Mouse (Mus musculus) ES-E14 (cell line): ENCODE measurements around the gene Minos1. TPM values are rescaled to one million over a fixed set of nuclear protein-coding genes. Genes with fewer than 3 reads are reported as not detected.

Source experiments
- DNase-seq: peaks from one replicate; pipeline ENCODE4 v3.0.0-alpha.2; 2013; ENCODE audit warnings: low read depth, low spot score
- H3K27ac ChIP-seq: 2 replicates; pipeline ENCODE4 v1.5.1; 2012; ENCODE audit warnings: low read depth, mild to moderate bottlenecking, low read length, moderate library complexity, mixed read lengths; ENCODE audit not compliant: poor library complexity, insufficient read depth, severe bottlenecking
- H3K36me3 ChIP-seq: 2 replicates; pipeline ENCODE4 v1.6.1; 2012; ENCODE audit warnings: mild to moderate bottlenecking, low read length, moderate library complexity, mixed read lengths; ENCODE audit not compliant: control insufficient read depth, poor library complexity, insufficient read depth, severe bottlenecking
- H3K4me1 ChIP-seq, 2 experiments: fragments of 150-350 bp in 1 of 2; sonication (generic) in 1 of 2; 2 replicates each; pipeline ENCODE4 v1.6.1; 2012; ENCODE audit warnings: low read length in 2 of 2, mild to moderate bottlenecking in 1 of 2, mixed read lengths in 1 of 2; ENCODE audit not compliant: control insufficient read depth in 2 of 2, insufficient read depth in 2 of 2, poor library complexity in 1 of 2
- H3K4me3 ChIP-seq, 2 experiments: fragments of 150-350 bp in 1 of 2; sonication (generic) in 1 of 2; 2 replicates each; pipeline ENCODE4 v1.5.1; 2012; ENCODE audit warnings: low read length in 2 of 2, low read depth in 1 of 2, mild to moderate bottlenecking in 1 of 2, mixed read lengths in 1 of 2; ENCODE audit not compliant: insufficient read depth in 1 of 2, poor library complexity in 1 of 2, severe bottlenecking in 1 of 2
- H3K9ac ChIP-seq: 2 replicates; pipeline ENCODE4 v1.6.1; 2012; ENCODE audit warnings: low read depth, mild to moderate bottlenecking, low read length, mixed read lengths; ENCODE audit not compliant: poor library complexity, insufficient read depth, severe bottlenecking
- H3K9me3 ChIP-seq: fragments of 150-350 bp; sonication (generic); 2 replicates; pipeline ENCODE4 v1.6.1; 2012; ENCODE audit warnings: low read depth, mild to moderate bottlenecking, low read length; ENCODE audit not compliant: control insufficient read depth, insufficient read depth
- CHD2 ChIP-seq: IDR thresholded peaks from 2 replicates; pipeline ENCODE4 v1.6.1; 2014; ENCODE audit warnings: mild to moderate bottlenecking, low read depth, low read length, inconsistent platforms
- HCFC1 ChIP-seq: IDR thresholded peaks from 2 replicates; pipeline ENCODE4 v1.6.1; 2012; ENCODE audit warnings: low read length, inconsistent platforms, borderline replicate concordance; ENCODE audit not compliant: insufficient read depth
- MAFK ChIP-seq: IDR thresholded peaks from 2 replicates; pipeline ENCODE4 v1.6.1; 2014; ENCODE audit warnings: mild to moderate bottlenecking, low read depth, low read length, inconsistent platforms; ENCODE audit not compliant: insufficient read depth
- ZC3H11A ChIP-seq: IDR thresholded peaks from 2 replicates; pipeline ENCODE4 v1.6.1; 2012; ENCODE audit warnings: low read depth, mild to moderate bottlenecking, inconsistent platforms, low read length, borderline replicate concordance
- ZNF384 ChIP-seq: IDR thresholded peaks from 2 replicates; pipeline ENCODE4 v1.6.1; 2012; ENCODE audit warnings: low read depth, low read length, inconsistent platforms
- in situ Hi-C, 2 experiments: fragments of 600-800 bp; cut with MboI; formaldehyde crosslinking; loops; one replicate each; pipeline ENCODE4 v1.15.1; 2025; ENCODE audit warnings: low sequenced_read_pairs in 2 of 2, inconsistent platforms in 1 of 2; ENCODE audit not compliant: unreplicated experiment in 2 of 2
- total RNA-seq: library from RNA; depleted of rRNA; stranded (reverse); fragments of 300-350 nt; gene quantifications from 2 replicates; pipeline ENCODE4 v1.2.3, GENCODE M21; 2012

Minos1 gene
- total RNA-seq, 1 experiment, result 147 TPM

DNA sequence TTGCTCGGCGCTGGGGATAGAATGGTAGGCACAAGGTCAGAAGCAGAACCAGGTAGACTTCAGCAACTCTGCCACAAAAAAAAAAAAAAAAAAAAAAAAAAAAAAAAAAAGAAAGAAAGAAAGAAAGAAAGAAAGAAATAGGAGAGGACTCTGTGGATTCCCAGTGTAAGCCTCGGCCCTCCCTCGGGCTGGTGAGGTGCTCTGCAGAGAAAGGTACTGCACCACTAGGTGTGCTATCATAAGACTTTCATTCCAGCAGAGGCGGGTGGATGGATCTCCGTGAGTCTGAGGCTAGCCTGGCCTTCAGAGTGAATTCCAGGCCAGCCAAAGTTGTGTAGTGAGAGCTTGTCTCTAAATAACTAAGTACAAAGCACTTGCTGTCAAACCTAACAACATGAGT lies 10.9 kb upstream of the Minos1 start:
- TF ChIP-seq CHD2 (no peak), ZNF384 (peak; percentile 56; the same call in 1 of the 2 replicates)
- H3K9me3 ChIP-seq, result no peaks in the 10 kb centered on the region
- no peak for DNase-seq
- no peak overlapping the region for H3K9ac ChIP-seq
- in situ Hi-C loops, result no loop called here
- no peak overlapping the region for H3K27ac ChIP-seq
- H3K4me3 ChIP-seq, result no peak overlapping the region
- no peaks in the 10 kb centered on the region for H3K36me3 ChIP-seq
- H3K4me1 ChIP-seq, result peaks cover 2 to 6% of the 10 kb centered on the region in 2 experiments; a peak in 2 of 4 replicates

GRCm38 (mm10) chr4:139140267-139140666 lies 9.4 kb upstream of the Minos1 start:
- Histone ChIP-seq H3K36me3 (no peaks in the 10 kb centered on the region), H3K4me3 (no peak overlapping the region), H3K9ac (no peak overlapping the region), H3K9me3 (no peaks in the 10 kb centered on the region), H3K27ac (no peak overlapping the region; the same call in 1 of the 2 replicates), H3K4me1 (peaks cover 2 to 8% of the 10 kb centered on the region in 2 experiments; a peak in 2 of 4 replicates)
- in situ Hi-C loops, result no loop called here
- TF ChIP-seq MAFK, result no peak
- TF ChIP-seq ZNF384, result no peak
- TF ChIP-seq CHD2, result no peak
- no peak for TF ChIP-seq ZC3H11A
- no peak for TF ChIP-seq HCFC1
- DNase-seq, result no peak

- H3K4me1 ChIP-seq, result peaks cover 0 to 2% of the 10 kb centered on the region in 2 experiments; a peak in 1 of 4 replicates
- no peak for DNase-seq
- H3K27ac ChIP-seq, result no peak overlapping the region
- in situ Hi-C loops, result no loop called here
- no peak for TF ChIP-seq MAFK
- no peak for TF ChIP-seq ZC3H11A
- no peak for TF ChIP-seq ZNF384
- TF ChIP-seq CHD2, result no peak
- no peak for TF ChIP-seq HCFC1
- no peak overlapping the region for H3K4me3 ChIP-seq
- H3K9me3 ChIP-seq, result no peaks in the 10 kb centered on the region
- no peak overlapping the region for H3K9ac ChIP-seq
- H3K36me3 ChIP-seq, result no peaks in the 10 kb centered on the region
Observed at GRCm38 (mm10) chr4:139136011-139136410, 5.1 kb upstream of the Minos1 start.

DNA sequence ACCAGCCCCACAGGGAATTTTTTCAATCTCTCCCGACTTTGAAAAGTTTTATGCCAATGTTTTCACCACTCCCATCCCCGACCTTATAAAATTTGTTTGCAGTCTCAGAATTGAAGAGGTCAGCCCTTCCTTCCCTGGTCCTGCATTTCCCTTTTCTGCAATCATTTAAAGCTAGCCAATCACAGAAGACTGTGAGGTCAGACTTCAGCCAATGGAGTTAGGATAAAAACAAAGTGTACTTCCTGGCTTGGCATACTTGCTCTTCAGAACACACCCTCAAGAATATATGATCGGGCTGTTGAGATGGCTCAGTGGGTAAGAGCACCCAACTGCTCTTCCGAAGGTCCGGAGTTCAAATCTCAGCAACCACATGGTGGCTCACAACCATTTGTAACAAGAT lies 2.2 kb upstream of the Minos1 start:
- H3K27ac ChIP-seq, result no peak overlapping the region
- in situ Hi-C loops, result no loop called here
- no peak for DNase-seq
- no peaks in the 10 kb centered on the region for H3K9me3 ChIP-seq
- H3K4me3 ChIP-seq, result no peak overlapping the region
- TF ChIP-seq HCFC1 (no peak), MAFK (no peak), ZNF384 (no peak), CHD2 (no peak), ZC3H11A (no peak)
- H3K4me1 ChIP-seq, result peaks cover 0 to 7% of the 10 kb centered on the region in 2 experiments; a peak in 3 of 4 replicates
- no peaks in the 10 kb centered on the region for H3K36me3 ChIP-seq
- no peak overlapping the region for H3K9ac ChIP-seq

DNA sequence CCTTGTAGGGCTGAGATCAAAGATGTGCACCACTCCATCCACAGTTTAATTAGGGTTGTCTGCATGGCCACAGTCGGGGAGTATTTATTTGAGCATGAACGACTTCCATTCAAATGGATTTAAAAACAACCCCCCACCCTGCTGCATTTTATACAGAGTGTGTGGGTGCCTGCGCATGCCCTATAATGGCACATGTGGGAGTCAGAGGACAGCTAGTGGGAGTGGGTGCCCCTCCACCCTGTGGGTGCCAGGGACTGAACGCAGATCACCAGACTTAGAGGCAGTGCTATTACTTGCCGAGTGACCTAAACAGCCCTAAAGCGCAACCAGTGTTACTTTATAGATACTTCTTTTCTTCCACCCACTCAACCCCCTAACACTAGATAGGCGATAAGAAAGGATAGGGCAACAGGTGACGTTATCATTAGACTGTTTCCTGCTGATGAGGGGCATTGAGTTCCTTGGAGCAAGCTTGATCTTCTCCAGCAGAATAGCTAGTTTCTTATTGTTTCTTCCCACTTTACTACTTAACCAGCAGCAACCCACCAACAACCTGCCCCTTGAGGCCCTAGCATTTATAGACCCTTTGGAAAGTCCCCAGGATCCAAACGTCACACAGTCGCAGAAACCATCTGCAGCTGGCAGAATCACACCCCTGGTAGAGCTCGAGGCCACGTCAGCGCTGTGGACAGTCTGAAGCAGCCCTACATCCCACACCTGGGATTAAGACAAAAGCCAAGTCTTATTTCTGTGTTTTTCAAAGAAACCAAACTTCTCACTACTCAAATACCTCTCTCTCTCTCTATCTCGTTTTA lies 1.2 kb upstream of the Minos1 start:
- no peak for DNase-seq

More for the DNA sequence above, 1.2 kb upstream of the Minos1 start:
- no peaks in the 10 kb centered on the region for H3K36me3 ChIP-seq
- H3K4me1 ChIP-seq, result peaks cover 0 to 7% of the 10 kb centered on the region in 2 experiments; a peak in 3 of 4 replicates
- in situ Hi-C loops, result no loop called here
- H3K9me3 ChIP-seq, result no peaks in the 10 kb centered on the region
- H3K9ac ChIP-seq, result no peak overlapping the region
- H3K4me3 ChIP-seq, result no peak overlapping the region
- TF ChIP-seq ZC3H11A (no peak), ZNF384 (no peak), MAFK (no peak), CHD2 (no peak), HCFC1 (no peak)
- H3K27ac ChIP-seq, result no peak overlapping the region
